In the genomic region with DNA sequence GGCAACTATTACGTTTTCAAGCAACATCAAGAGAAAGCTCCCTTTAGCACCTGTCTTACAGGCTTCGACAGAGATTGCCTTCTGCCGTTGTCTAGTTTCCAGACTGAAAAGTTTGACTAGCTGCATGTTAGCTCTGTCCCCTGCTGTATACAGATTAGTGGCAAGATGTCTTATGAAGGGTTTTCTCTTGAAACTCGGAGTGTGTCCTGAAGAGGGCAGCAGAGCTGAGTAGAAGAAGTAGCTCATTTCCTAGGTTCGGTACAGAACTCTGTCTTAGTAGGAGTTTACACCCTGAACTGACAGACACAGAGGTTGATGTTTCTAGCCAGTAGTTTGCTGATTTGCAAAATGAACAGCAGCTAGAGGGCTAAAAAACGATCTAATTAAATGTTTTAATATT, we compare ENCODE assay signal across 9 mouse cellular contexts. TPM values are rescaled to one million over a fixed set of nuclear protein-coding genes. Genes with fewer than 3 reads are reported as not detected.
DNase-seq lines count a peak whose midpoint lies in the region; ATAC-seq and TF ChIP-seq lines count a peak whose summit lies in the region.
"Had no signal": no experiment of that assay in that cellular context is flagged by ENCODE, and none has a peak within 500 bp of the region (broad histone marks: within the 10 kb centered on the region; RNA-seq: fewer than 3 reads in every experiment).

No protein-coding gene starts in this region.

- peak; percentile 75 for ATAC-seq in erythroid progenitor cell, adult 5-6 weeks (replicated peaks; ENCODE audit: low FRiP score, poor library complexity, severe bottlenecking)
- ATAC-seq in intestine, embryonic 16.5 days = 0 out of 2 replicates have a peak, but pooled peaks have one; percentile 36
- ATAC-seq in neural tube, embryonic 15.5 days (ENCODE audit: low FRiP score) = peak; percentile 31; the same call in 1 of the 2 replicates

- H3K27me3 ChIP-seq in intestine, embryonic 16.5 days (replicated peaks; ENCODE audit: control insufficient read depth, insufficient read depth, low read length) = no peaks in the 10 kb centered on the region
- no peaks in the 10 kb centered on the region for H3K27me3 ChIP-seq in neural tube, embryonic 15.5 days (replicated peaks)

- TF ChIP-seq CTCF in brain, embryonic 14.5 days (IDR thresholded peaks at IDR 0.05; ENCODE audit: borderline replicate concordance, extremely low read depth, insufficient read depth, insufficient read length) = peak; percentile 64; the same call in 1 of the 2 replicates

- no peaks in the 10 kb centered on the region for H3K4me1 ChIP-seq in intestine, embryonic 16.5 days (ENCODE audit: control insufficient read depth, insufficient read depth, low read length)
- no peaks in the 10 kb centered on the region for H3K4me1 ChIP-seq in neural tube, embryonic 15.5 days

- peak; percentile 75 for DNase-seq in urinary bladder, postnatal 14 days (ENCODE audit: low spot score)
- no peak for DNase-seq in urinary bladder, postnatal 10 days (ENCODE audit: low spot score)
- DNase-seq in brain, embryonic 14.5 days (ENCODE audit: low read depth) = peak; percentile 84
- peak; percentile 69 for DNase-seq in liver
- peak; percentile 73 for DNase-seq in thymus, postnatal 14 days

- no peak overlapping the region for H3K4me3 ChIP-seq in intestine, embryonic 16.5 days (ENCODE audit: low read length)
- no peak overlapping the region for H3K4me3 ChIP-seq in neural tube, embryonic 15.5 days (replicated peaks)
- H3K4me3 ChIP-seq: erythroblast, embryonic 14.5 days had no signal

- no peak overlapping the region for H3K4me2 ChIP-seq in intestine, embryonic 16.5 days (ENCODE audit: low read depth, low read length)
- H3K4me2 ChIP-seq in neural tube, embryonic 15.5 days = no peak overlapping the region

- no peaks in the 10 kb centered on the region for H3K36me3 ChIP-seq in intestine, embryonic 16.5 days (ENCODE audit: control insufficient read depth, insufficient read depth, low read length)
- peaks cover 24% of the 10 kb centered on the region for H3K36me3 ChIP-seq in neural tube, embryonic 15.5 days

- 42% methylated on average over 6 of the region's 6 CpGs for WGBS in intestine, embryonic 16.5 days
- WGBS in neural tube, embryonic 15.5 days = 52% methylated on average over 6 of the region's 6 CpGs

- H3K9me3 ChIP-seq in intestine, embryonic 16.5 days (ENCODE audit: control insufficient read depth, low read length) = no peaks in the 10 kb centered on the region
- no peaks in the 10 kb centered on the region for H3K9me3 ChIP-seq in neural tube, embryonic 15.5 days (replicated peaks)

- H3K27ac ChIP-seq in intestine, embryonic 16.5 days (ENCODE audit: low read length) = no peak overlapping the region
- H3K27ac ChIP-seq in neural tube, embryonic 15.5 days (replicated peaks) = no peak overlapping the region

- no peak overlapping the region for H3K9ac ChIP-seq in intestine, embryonic 16.5 days (ENCODE audit: low read depth, low read length)
- no peak overlapping the region for H3K9ac ChIP-seq in neural tube, embryonic 15.5 days (replicated peaks)

- no peak for TF ChIP-seq POLR2A in brain, embryonic 14.5 days (IDR thresholded peaks at IDR 0.05; ENCODE audit: borderline replicate concordance, extremely low read depth, insufficient read depth, insufficient read length, poor library complexity, severe bottlenecking)

RNA-seq across cellular contexts. Expression of a gene that starts 15.0 kb away (rescaled TPM):
- 39.5 TPM in 2 replicates for polyA plus RNA-seq in brain, embryonic 14.5 days (2012; rRNA removed)
- 5.9 and 11.9 TPM in 2 replicates for total RNA-seq in erythroid progenitor cell, adult 5-6 weeks (2015; ENCODE audit: low replicate concordance)
- 1.8 TPM in 1 of 2 replicates, not detected in the other for total RNA-seq in erythroid progenitor cell, adult 5-6 weeks (2017; ENCODE audit: low replicate concordance)
- polyA plus RNA-seq in intestine, embryonic 16.5 days (2015; fragmentation: Nextera tagmentation; extraction: Ambion mirVana) = 3.8 TPM in 2 replicates
- polyA plus RNA-seq in neural tube, embryonic 15.5 days (2015; fragmentation: Nextera tagmentation; extraction: Ambion mirVana) = 3.7 and 3.9 TPM in 2 replicates

RNA-seq across cellular contexts. Expression of a gene that starts 32.3 kb away (rescaled TPM):
- 1.7 and 1.9 TPM in 2 replicates for polyA plus RNA-seq in brain, embryonic 14.5 days (2012; rRNA removed)
- total RNA-seq in erythroid progenitor cell, adult 5-6 weeks (2015; ENCODE audit: low replicate concordance) = 6.1 and 10.1 TPM in 2 replicates
- total RNA-seq in erythroid progenitor cell, adult 5-6 weeks (2017; ENCODE audit: low replicate concordance) = 8.9 and 11.6 TPM in 2 replicates
- polyA plus RNA-seq in intestine, embryonic 16.5 days (2015; fragmentation: Nextera tagmentation; extraction: Ambion mirVana) = 5.7 and 6.1 TPM in 2 replicates
- polyA plus RNA-seq in neural tube, embryonic 15.5 days (2015; fragmentation: Nextera tagmentation; extraction: Ambion mirVana) = 0.26 and 0.74 TPM in 2 replicates
